Mouse (Mus musculus) heart, embryonic 13.5 days (tissue): ENCODE measurements around the gene Chrnb4. TPM values are rescaled to one million over a fixed set of nuclear protein-coding genes. Genes with fewer than 3 reads are reported as not detected.

Experiments used
- ATAC-seq: fragments of 200-750 bp; cut with Nextera tagmentation; 2 replicates; pipeline ENCODE4 v1.8.0; 2017; ENCODE audit warnings: moderate TSS enrichment; ENCODE audit not compliant: insufficient number of reproducible peaks, low FRiP score, low TSS enrichment; ENCODE audit errors: extremely low read depth
- H3K27ac ChIP-seq: fragments of 300-500 bp; sonication (generic); replicated peaks from 2 replicates; pipeline ENCODE4 v1.5.1; 2015; ENCODE audit warnings: moderate library complexity, mild to moderate bottlenecking, inconsistent platforms
- H3K27me3 ChIP-seq: fragments of 300-500 bp; sonication (generic); replicated peaks from 2 replicates; pipeline ENCODE4 v1.6.1; 2015; ENCODE audit warnings: mild to moderate bottlenecking, inconsistent platforms
- H3K36me3 ChIP-seq: fragments of 300-500 bp; sonication (generic); 2 replicates; pipeline ENCODE4 v1.6.1; 2015; ENCODE audit warnings: mild to moderate bottlenecking, inconsistent platforms
- H3K4me1 ChIP-seq: fragments of 300-500 bp; sonication (generic); 2 replicates; pipeline ENCODE4 v1.6.1; 2015; ENCODE audit warnings: inconsistent platforms
- H3K4me2 ChIP-seq: fragments of 300-500 bp; sonication (generic); 2 replicates; pipeline ENCODE4 v1.6.1; 2015; ENCODE audit warnings: inconsistent platforms, mild to moderate bottlenecking, moderate library complexity
- H3K4me3 ChIP-seq: fragments of 300-500 bp; sonication (generic); 2 replicates; pipeline ENCODE4 v1.5.1; 2015; ENCODE audit warnings: moderate library complexity, mild to moderate bottlenecking, inconsistent platforms
- H3K9ac ChIP-seq: fragments of 300-500 bp; sonication (generic); 2 replicates; pipeline ENCODE4 v1.6.1; 2015; ENCODE audit warnings: inconsistent platforms, mild to moderate bottlenecking, moderate library complexity
- H3K9me3 ChIP-seq: fragments of 300-500 bp; sonication (generic); 2 replicates; pipeline ENCODE4 v1.6.1; 2016; ENCODE audit warnings: inconsistent platforms
- WGBS: fragments of 180-500 bp; shearing (Covaris S2); methylation state at CpG from one replicate; pipeline ENCODE4 v1.1.7; 2015; ENCODE audit warnings: mixed read lengths; 5-methylcytosine and 5-hydroxymethylcytosine counted together
- polyA plus RNA-seq: library from polyadenylated mRNA; unstranded; fragments of >200 nt; fragmentation: Nextera tagmentation; extraction: Ambion mirVana; gene quantifications from 2 replicates; pipeline ENCODE4 v1.2.1, GENCODE M21; 2015

Gene Chrnb4
- polyA plus RNA-seq, 1 experiment from 2014 or later = 0.27 TPM

DNA sequence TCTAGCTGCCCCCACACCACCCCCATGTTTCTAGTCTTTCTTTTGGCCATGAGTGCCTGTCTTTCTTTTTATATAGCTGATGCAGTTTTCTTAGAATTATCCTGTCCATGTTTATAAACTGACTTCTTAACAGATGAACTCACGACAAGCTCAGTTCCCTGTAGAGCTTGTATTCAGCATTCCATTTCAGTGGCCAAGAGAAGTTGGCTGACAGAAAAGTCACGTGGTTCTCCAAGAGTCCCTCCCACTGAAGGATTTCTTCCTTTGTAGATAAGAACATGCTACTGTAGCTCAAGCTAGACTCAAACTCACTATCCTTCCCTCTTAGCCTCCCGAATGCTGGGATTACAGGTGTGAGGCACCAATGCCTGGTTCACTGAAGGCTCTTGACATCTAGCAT, 31.7 kb downstream of the Chrnb4 start:
- no peak overlapping the region for H3K4me3 ChIP-seq
- H3K4me2 ChIP-seq = no peak overlapping the region
- 57% methylated on average over 3 of the region's 3 CpGs for WGBS
- ATAC-seq = no peak
- H3K27me3 ChIP-seq = peaks cover 6% of the 10 kb centered on the region; the same call in 1 of the 2 replicates
- H3K36me3 ChIP-seq = no peaks in the 10 kb centered on the region
- no peaks in the 10 kb centered on the region for H3K9me3 ChIP-seq
- no peak overlapping the region for H3K9ac ChIP-seq
- no peak overlapping the region for H3K27ac ChIP-seq
- no peaks in the 10 kb centered on the region for H3K4me1 ChIP-seq

GRCm38 (mm10) chr9:55010588-55011350, 37.8 kb downstream of the Chrnb4 start:
- ATAC-seq = no peak
- Histone ChIP-seq H3K4me1 (no peaks in the 10 kb centered on the region), H3K4me2 (no peak overlapping the region), H3K27ac (no peak overlapping the region), H3K9ac (no peak overlapping the region), H3K27me3 (0 out of 2 replicates have a peak, but pooled peaks cover 5% of the 10 kb centered on the region), H3K36me3 (no peaks in the 10 kb centered on the region), H3K9me3 (no peaks in the 10 kb centered on the region), H3K4me3 (no peak overlapping the region)
- 43% methylated on average over 6 of the region's 6 CpGs for WGBS

DNA sequence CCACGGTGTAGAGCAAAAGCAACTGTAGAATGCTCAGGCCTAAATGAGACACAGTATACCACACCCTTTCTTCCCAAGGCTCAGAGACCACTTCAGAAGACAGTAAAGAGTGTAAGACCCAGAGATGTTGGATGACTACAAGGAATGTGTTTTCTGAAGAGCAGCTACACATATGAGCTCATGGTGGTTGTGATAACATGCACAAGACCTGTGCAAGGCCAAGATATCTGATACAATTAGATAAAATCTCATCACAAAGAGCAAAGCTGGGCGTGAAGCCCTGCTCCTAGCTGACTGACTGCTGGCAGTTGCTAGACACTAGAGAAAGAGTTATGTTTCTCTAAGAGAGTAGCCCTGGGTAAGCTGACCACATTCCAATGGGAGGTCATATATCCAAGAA, 38.9 kb downstream of the Chrnb4 start:
- Histone ChIP-seq H3K27ac (no peak overlapping the region), H3K36me3 (no peaks in the 10 kb centered on the region), H3K4me2 (no peak overlapping the region), H3K4me1 (no peaks in the 10 kb centered on the region), H3K9ac (no peak overlapping the region), H3K27me3 (peaks cover 5% of the 10 kb centered on the region; the same call in 1 of the 2 replicates), H3K4me3 (no peak overlapping the region), H3K9me3 (no peaks in the 10 kb centered on the region)
- WGBS = 73% methylated on average over 2 of the region's 2 CpGs
- no peak for ATAC-seq

DNA sequence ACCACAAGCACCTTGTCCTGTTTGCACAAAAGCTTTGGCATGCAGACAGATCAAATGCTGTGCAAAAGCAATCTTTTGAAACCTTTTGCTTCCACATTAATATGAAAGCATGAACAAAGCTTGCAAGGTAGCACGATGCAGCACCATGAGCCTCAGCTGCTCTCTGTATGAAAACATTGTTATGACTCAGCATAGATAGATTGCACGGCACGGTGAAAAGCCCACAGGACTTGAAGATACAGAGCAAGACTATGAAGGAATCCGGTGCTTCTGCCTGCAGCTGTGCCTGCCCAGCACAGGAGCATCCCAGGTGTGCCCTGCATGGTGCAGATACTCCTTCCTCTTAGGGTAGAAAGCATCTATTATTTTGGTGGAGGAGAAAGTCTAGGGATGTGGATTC, 45.0 kb downstream of the Chrnb4 start:
- no peaks in the 10 kb centered on the region for H3K36me3 ChIP-seq
- H3K9me3 ChIP-seq = no peaks in the 10 kb centered on the region
- H3K4me3 ChIP-seq = no peak overlapping the region
- no peak overlapping the region for H3K4me2 ChIP-seq
- ATAC-seq = no peak
- H3K27me3 ChIP-seq = peaks cover 5% of the 10 kb centered on the region; the same call in 1 of the 2 replicates
- WGBS = 71% methylated on average over 4 of the region's 4 CpGs
- no peaks in the 10 kb centered on the region for H3K4me1 ChIP-seq
- H3K9ac ChIP-seq = no peak overlapping the region
- no peak overlapping the region for H3K27ac ChIP-seq

- 25% methylated on average over 3 of the region's 3 CpGs for WGBS
- no peak overlapping the region for H3K4me2 ChIP-seq
- no peaks in the 10 kb centered on the region for H3K9me3 ChIP-seq
- peaks cover 5% of the 10 kb centered on the region; the same call in 1 of the 2 replicates for H3K27me3 ChIP-seq
- H3K27ac ChIP-seq = no peak overlapping the region
- ATAC-seq = no peak
- no peaks in the 10 kb centered on the region for H3K4me1 ChIP-seq
- H3K9ac ChIP-seq = no peak overlapping the region
- no peak overlapping the region for H3K4me3 ChIP-seq
- no peaks in the 10 kb centered on the region for H3K36me3 ChIP-seq
Observed at GRCm38 (mm10) chr9:54995645-54996044, 52.9 kb downstream of the Chrnb4 start.

GRCm38 (mm10) chr9:54994381-54994780, 54.2 kb downstream of the Chrnb4 start:
- no peaks in the 10 kb centered on the region for H3K36me3 ChIP-seq
- no peak overlapping the region for H3K4me2 ChIP-seq
- no peak overlapping the region for H3K9ac ChIP-seq
- no peak overlapping the region for H3K4me3 ChIP-seq
- H3K9me3 ChIP-seq = no peaks in the 10 kb centered on the region
- H3K4me1 ChIP-seq = no peaks in the 10 kb centered on the region
- H3K27ac ChIP-seq = no peak overlapping the region
- H3K27me3 ChIP-seq = 0 out of 2 replicates have a peak, but pooled peaks cover 3% of the 10 kb centered on the region
- 54% methylated on average over 3 of the region's 3 CpGs for WGBS
- ATAC-seq = no peak

DNA sequence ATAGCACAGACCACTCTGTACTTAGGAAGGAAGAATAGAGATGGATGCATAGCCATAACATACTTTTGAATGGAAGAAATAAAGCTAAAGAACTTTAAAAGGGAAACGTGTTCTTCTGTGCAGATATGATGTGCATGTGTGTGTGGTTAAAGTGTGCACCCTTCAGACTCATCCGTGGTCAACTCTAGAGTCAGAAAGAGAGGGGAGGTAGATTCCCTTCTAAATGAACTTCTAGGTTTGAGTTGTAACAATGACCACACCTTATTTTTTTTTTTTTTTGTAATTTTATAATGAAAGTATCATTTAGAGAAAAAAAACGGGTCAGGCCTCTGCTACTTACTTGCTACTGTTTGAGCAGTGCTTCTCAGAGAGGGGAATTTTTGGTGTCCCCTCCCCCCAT, 58.2 kb downstream of the Chrnb4 start:
- Histone ChIP-seq H3K27me3 (no peaks in the 10 kb centered on the region), H3K4me1 (no peaks in the 10 kb centered on the region), H3K4me2 (no peak overlapping the region), H3K36me3 (no peaks in the 10 kb centered on the region), H3K27ac (no peak overlapping the region), H3K9ac (no peak overlapping the region), H3K4me3 (no peak overlapping the region), H3K9me3 (no peaks in the 10 kb centered on the region)
- 69% methylated on average over 3 of the region's 3 CpGs for WGBS
- ATAC-seq = no peak

- peaks cover 67% of the 10 kb centered on the region for H3K27me3 ChIP-seq
Observed at GRCm38 (mm10) chr9:54982401-54982800, 66.2 kb downstream of the Chrnb4 start.

GRCm38 (mm10) chr9:54981291-54982191, 67.0 kb downstream of the Chrnb4 start:
- no peaks in the 10 kb centered on the region for H3K36me3 ChIP-seq
- peak overlapping the region; percentile 68 for H3K4me3 ChIP-seq
- ATAC-seq = no peak; the same call in 1 of the 2 replicates
- H3K4me1 ChIP-seq = peaks cover 12% of the 10 kb centered on the region
- under 1% methylated on average over 84 of the region's 85 CpGs for WGBS
- peaks cover 70% of the 10 kb centered on the region for H3K27me3 ChIP-seq
- H3K4me2 ChIP-seq = peak overlapping the region; percentile 79
- no peaks in the 10 kb centered on the region for H3K9me3 ChIP-seq
- H3K9ac ChIP-seq = peak overlapping the region; percentile 72
- H3K27ac ChIP-seq = no peak overlapping the region

More at GRCm38 (mm10) chr9:54982401-54982800, 66.2 kb downstream of the Chrnb4 start:
- Histone ChIP-seq H3K9ac (peak overlapping the region; percentile 72; the same call in 1 of the 2 replicates), H3K4me3 (peak overlapping the region; percentile 68), H3K4me1 (peaks cover 12% of the 10 kb centered on the region), H3K4me2 (peak overlapping the region; percentile 79), H3K27ac (no peak overlapping the region), H3K9me3 (no peaks in the 10 kb centered on the region), H3K36me3 (no peaks in the 10 kb centered on the region)
- no peak for ATAC-seq
- 16% methylated on average over 7 of the region's 7 CpGs for WGBS

DNA sequence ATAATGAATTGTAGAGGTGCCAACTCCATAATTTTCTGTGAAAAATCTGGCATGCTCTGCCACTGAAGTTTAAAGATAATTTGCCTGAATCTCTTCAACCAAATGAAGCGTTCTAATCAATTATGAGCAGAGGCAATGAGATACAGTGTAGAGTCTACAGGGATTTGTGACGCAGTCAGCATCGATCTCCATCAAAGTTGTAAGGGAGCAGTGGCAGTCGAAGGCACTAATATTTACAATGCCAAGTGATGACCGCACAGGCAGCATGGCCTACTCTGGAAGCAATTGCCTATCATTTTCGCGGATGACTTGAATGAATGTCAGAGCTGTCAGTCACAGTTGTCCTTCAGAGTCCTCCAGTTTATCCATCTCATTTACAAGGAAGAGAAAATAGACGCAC, 67.9 kb downstream of the Chrnb4 start, which contains the start of gene Chrna5:
TSS of gene Chrna5 (plus strand) at position 207 of the 400 bp plus-strand sequence.
- Histone ChIP-seq H3K4me2 (peak within 1 kb of the TSS; percentile 79), H3K36me3 (no peaks in the 10 kb centered on the region), H3K27ac (no peak within 1 kb of the TSS), H3K4me3 (peak within 1 kb of the TSS; percentile 68), H3K9me3 (no peaks in the 10 kb centered on the region), H3K27me3 (peaks cover 70% of the 10 kb centered on the region), H3K4me1 (peaks cover 12% of the 10 kb centered on the region), H3K9ac (peak within 1 kb of the TSS; percentile 72)
- ATAC-seq = no peak
- 57% methylated on average over 8 of the region's 8 CpGs for WGBS
